8 mouse cellular contexts compared by ENCODE assay signal in the genomic region with DNA sequence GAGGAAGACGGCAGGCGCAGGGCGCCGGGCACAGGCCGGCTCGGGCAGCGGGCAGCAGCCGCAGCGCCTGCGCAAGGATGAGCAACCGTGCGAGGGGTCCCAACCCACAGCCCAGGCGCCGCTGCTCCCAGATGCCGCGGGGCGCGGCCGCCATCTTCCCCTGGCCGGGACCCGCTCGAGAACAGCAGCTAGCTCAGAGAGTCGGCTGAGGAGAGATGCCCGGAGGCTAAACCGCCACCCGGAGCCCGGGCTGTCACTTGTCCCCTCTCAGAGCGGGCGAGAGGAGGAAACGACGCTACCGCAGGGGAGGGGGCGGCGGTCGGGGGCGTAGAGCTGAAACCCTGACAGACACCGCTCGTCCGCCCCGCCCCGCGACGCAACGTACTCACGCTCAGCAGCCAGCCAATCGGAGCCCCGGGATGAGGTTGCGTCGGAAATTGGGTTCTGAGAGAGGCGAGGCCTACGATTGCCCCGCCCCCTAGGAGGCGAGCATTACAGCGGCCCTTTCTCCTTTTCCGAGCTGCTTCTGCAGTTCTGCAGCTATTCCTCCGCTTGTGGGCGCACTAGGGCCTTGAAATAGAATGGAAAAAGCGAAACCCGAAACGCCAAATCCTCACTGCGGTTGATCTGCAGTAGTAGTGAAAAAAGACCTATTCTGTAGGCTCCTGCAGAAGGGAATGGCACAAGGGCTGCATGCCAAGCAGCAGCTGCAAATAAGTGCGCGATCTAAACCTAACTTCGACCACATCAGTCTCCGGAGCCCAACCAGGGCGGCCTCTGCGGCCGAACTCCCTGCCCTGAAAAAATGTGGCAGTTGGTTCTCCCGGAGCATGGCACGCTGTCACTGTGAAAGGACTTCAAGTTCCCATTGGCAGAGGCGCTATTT. TPM values are rescaled to one million over a fixed set of nuclear protein-coding genes. Genes with fewer than 3 reads are reported as not detected.
DNase-seq lines count a peak whose midpoint lies in the region; ATAC-seq and TF ChIP-seq lines count a peak whose summit lies in the region.

A gene (minus strand): TSS at position 381 of the 886 bp plus-strand sequence.

- H3K4me1 ChIP-seq in bone marrow macrophage, adult 2 months (ENCODE audit: control insufficient read depth, insufficient read depth, low read length): peaks cover 7% of the 10 kb centered on the region; the same call in 1 of the 2 replicates
- no peaks in the 10 kb centered on the region for H3K4me1 ChIP-seq in embryonic fibroblast, embryonic 13.5 days (ENCODE audit: control insufficient read depth, insufficient read depth, low read length)
- H3K4me1 ChIP-seq in kidney, embryonic 14.5 days (ENCODE audit: control insufficient read depth, insufficient read depth, low read length): no peaks in the 10 kb centered on the region; the same call in 1 of the 2 replicates
- peaks cover 6% of the 10 kb centered on the region for H3K4me1 ChIP-seq in limb, embryonic 15.5 days

- peak; percentile 99 for DNase-seq in A20 (ENCODE audit: low read depth, low spot score)
- peak; percentile 97 to 99 for DNase-seq in heart, adult 9 months (ENCODE audit: low spot score in 2 of 2)
- DNase-seq in monocyte, adult 2 months (ENCODE audit: low read depth in 1 of 2, low spot score in 2 of 2): peak; percentile 92 to 95
- peak; percentile 99 for DNase-seq in spleen, postnatal 36 days (ENCODE audit: low spot score in 2 of 2)

- H3K9ac ChIP-seq in kidney, embryonic 14.5 days (ENCODE audit: low read depth, low read length): peak within 1 kb of the TSS; percentile 86
- peak within 1 kb of the TSS; percentile 82 for H3K9ac ChIP-seq in limb, embryonic 15.5 days

- no peaks in the 10 kb centered on the region for H3K9me3 ChIP-seq in kidney, embryonic 14.5 days (ENCODE audit: control insufficient read depth, low read length)
- no peaks in the 10 kb centered on the region for H3K9me3 ChIP-seq in limb, embryonic 15.5 days

- peak; percentile 38 for TF ChIP-seq CTCF in bone marrow macrophage, adult 2 months (IDR thresholded peaks at IDR 0.05; ENCODE audit: low read depth, low read length)
- peak; percentile 58; the same call in 1 of the 2 replicates for TF ChIP-seq CTCF in embryonic fibroblast, embryonic 13.5 days (IDR thresholded peaks at IDR 0.05; ENCODE audit: borderline replicate concordance, insufficient read depth, low read length)

- TF ChIP-seq POLR2A in bone marrow macrophage, adult 2 months (IDR thresholded peaks at IDR 0.05; ENCODE audit: borderline replicate concordance, low read depth, low read length): no peak
- peak; percentile 62 for TF ChIP-seq POLR2A in embryonic fibroblast, embryonic 13.5 days (IDR thresholded peaks at IDR 0.05; ENCODE audit: low read depth, low read length)

- peak within 1 kb of the TSS; percentile 93 for H3K4me3 ChIP-seq in bone marrow macrophage, adult 2 months (ENCODE audit: insufficient read depth, low read length)
- H3K4me3 ChIP-seq in embryonic fibroblast, embryonic 13.5 days (ENCODE audit: insufficient read depth, low read length): peak within 1 kb of the TSS; percentile 99
- peak within 1 kb of the TSS; percentile 95 for H3K4me3 ChIP-seq in kidney, embryonic 14.5 days (ENCODE audit: low read length)
- H3K4me3 ChIP-seq in limb, embryonic 15.5 days: peak within 1 kb of the TSS; percentile 95

- H3K36me3 ChIP-seq in kidney, embryonic 14.5 days (ENCODE audit: control insufficient read depth, insufficient read depth, low read length): no peaks in the 10 kb centered on the region
- H3K36me3 ChIP-seq in limb, embryonic 15.5 days: no peaks in the 10 kb centered on the region

- peak; percentile 99 for ATAC-seq in kidney, embryonic 14.5 days (ENCODE audit: low FRiP score, low TSS enrichment)
- peak; percentile 99 for ATAC-seq in limb, embryonic 15.5 days (ENCODE audit: insufficient number of reproducible peaks, low FRiP score, low TSS enrichment, low read depth)

- under 1% methylated on average over 67 of the region's 71 CpGs for WGBS in kidney, embryonic 14.5 days
- WGBS in limb, embryonic 15.5 days: under 1% methylated on average over 70 of the region's 71 CpGs

- peak within 1 kb of the TSS; percentile 61 for H3K27ac ChIP-seq in bone marrow macrophage, adult 2 months (ENCODE audit: insufficient read depth, low read depth, low read length)
- H3K27ac ChIP-seq in embryonic fibroblast, embryonic 13.5 days (ENCODE audit: insufficient read depth, low read length): peak within 1 kb of the TSS; percentile 63
- H3K27ac ChIP-seq in kidney, embryonic 14.5 days (ENCODE audit: low read depth, low read length): peak within 1 kb of the TSS; percentile 94
- peak within 1 kb of the TSS; percentile 96 for H3K27ac ChIP-seq in limb, embryonic 15.5 days

- peak within 1 kb of the TSS; percentile 54 for H3K4me2 ChIP-seq in kidney, embryonic 14.5 days (replicated peaks; ENCODE audit: low read depth, low read length)
- peak within 1 kb of the TSS; percentile 58 for H3K4me2 ChIP-seq in limb, embryonic 15.5 days

- no peaks in the 10 kb centered on the region for H3K27me3 ChIP-seq in kidney, embryonic 14.5 days (ENCODE audit: control insufficient read depth, insufficient read depth, low read length)
- no peaks in the 10 kb centered on the region for H3K27me3 ChIP-seq in limb, embryonic 15.5 days

RNA-seq across cellular contexts. Expression of the gene that starts here (rescaled TPM):
- polyA plus RNA-seq in bone marrow macrophage, adult 2 months (2012; ENCODE audit: insufficient read depth, insufficient read length, missing spikeins): 9.2 and 12.7 TPM in 2 replicates
- 13.7 and 18.5 TPM in 2 replicates for polyA plus RNA-seq in embryonic fibroblast, embryonic 13.5 days (2011; ENCODE audit: insufficient read length, low read depth, missing spikeins)
- 9.8 and 25.6 TPM in 2 replicates for polyA plus RNA-seq in kidney, embryonic 14.5 days (2014; fragmentation: Nextera tagmentation; extraction: Ambion mirVana)
- 14.2 and 19.0 TPM in 2 replicates for polyA plus RNA-seq in limb, embryonic 15.5 days (2015; fragmentation: Nextera tagmentation; extraction: Ambion mirVana)

Comparison
In these comparisons a context has a peak if more than half of its experiments do, and no peak if none do; other contexts are left out.
1. Peak in every context shown above with its lines: DNase-seq, ATAC-seq, H3K4me3 ChIP-seq and H3K27ac ChIP-seq.